Mouse (Mus musculus): ENCODE results near the gene Sumo3. TPM values are rescaled to one million over a fixed set of nuclear protein-coding genes. Genes with fewer than 3 reads are reported as not detected.

Gene Sumo3
- polyA plus RNA-seq, 1 experiment from 2014 or later = 111 TPM

DNA sequence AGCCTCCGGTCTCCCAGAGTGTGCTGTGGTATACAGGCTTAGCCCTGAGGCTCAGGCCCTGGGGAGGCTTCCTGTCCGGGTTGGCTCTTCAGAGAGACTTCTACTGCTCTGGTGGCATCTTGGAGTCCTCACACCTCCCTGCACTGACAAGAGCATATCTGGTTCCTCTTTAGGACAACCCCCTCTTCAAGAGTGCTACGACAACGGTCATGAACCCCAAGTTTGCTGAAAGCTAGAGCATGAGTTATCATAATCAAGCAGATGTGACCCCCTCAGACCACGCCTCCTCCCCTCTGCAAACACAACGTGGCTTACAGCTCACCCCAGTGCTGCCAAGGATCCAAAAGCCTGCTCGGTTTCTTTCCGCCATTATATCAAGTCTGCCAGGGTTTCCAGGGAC is 40.9 kb upstream of the Sumo3 start:
- Histone ChIP-seq H3K27ac (ENCODE audit: low read depth) (no peak overlapping the region), H3K9ac (replicated peaks) (no peak overlapping the region), H3K4me2 (ENCODE audit: low read depth, low read length) (no peak overlapping the region), H3K27me3 (ENCODE audit: insufficient read depth, low read length) (no peaks in the 10 kb centered on the region), H3K4me1 (ENCODE audit: insufficient read depth) (no peaks in the 10 kb centered on the region; the same call in 1 of the 2 replicates), H3K4me3 (ENCODE audit: low read depth, low read length) (no peak overlapping the region), H3K9me3 (ENCODE audit: low read length) (no peaks in the 10 kb centered on the region), H3K36me3 (replicated peaks; ENCODE audit: insufficient read depth, low read length) (no peaks in the 10 kb centered on the region; the same call in 1 of the 2 replicates)
- TF ChIP-seq CTCF (IDR thresholded peaks at IDR 0.05; ENCODE audit: low read depth) = no peak
- TF ChIP-seq EP300 (IDR thresholded peaks at IDR 0.05; ENCODE audit: low read depth) = no peak
- 61% methylated on average over 8 of the region's 8 CpGs for WGBS (ENCODE audit: insufficient replicate concordance)
- ATAC-seq = no peak
- DNase-seq = no peak

DNA sequence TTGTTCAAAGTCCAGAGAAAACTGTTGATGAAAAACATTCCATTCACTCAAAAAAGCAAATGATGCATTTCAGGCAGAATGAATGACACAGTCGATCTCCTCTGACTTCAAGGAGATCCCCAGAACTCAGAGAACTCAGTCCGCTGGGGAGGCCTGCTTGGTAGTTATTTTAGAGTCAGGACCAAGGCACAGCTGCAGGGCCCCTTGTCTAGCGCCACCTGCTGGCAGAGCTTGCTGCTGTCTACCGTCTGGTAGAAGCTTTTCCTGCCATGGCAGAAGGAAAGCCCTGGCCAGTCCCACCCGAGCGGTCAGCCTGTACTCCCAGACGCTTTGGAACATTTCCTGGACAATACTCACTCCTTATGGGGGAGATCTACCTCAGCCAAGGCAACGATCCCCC is 39.2 kb upstream of the Sumo3 start:
- no peaks in the 10 kb centered on the region for H3K9me3 ChIP-seq (ENCODE audit: low read length)
- 23% methylated on average over 8 of the region's 8 CpGs for WGBS (ENCODE audit: insufficient replicate concordance)
- no peak overlapping the region for H3K4me3 ChIP-seq (ENCODE audit: low read depth, low read length)
- ATAC-seq (0 out of 2 replicates have a peak, but pooled peaks have one; percentile 31), DNase-seq (peak; percentile 89)
- H3K4me1 ChIP-seq (ENCODE audit: insufficient read depth) = peaks cover 6% of the 10 kb centered on the region; the same call in 1 of the 2 replicates
- no peak for TF ChIP-seq EP300 (IDR thresholded peaks at IDR 0.05; ENCODE audit: low read depth)
- TF ChIP-seq CTCF (IDR thresholded peaks at IDR 0.05; ENCODE audit: low read depth) = peak; percentile 95
- H3K4me2 ChIP-seq (ENCODE audit: low read depth, low read length) = no peak overlapping the region
- no peak overlapping the region for H3K27ac ChIP-seq (ENCODE audit: low read depth)
- H3K9ac ChIP-seq (replicated peaks) = no peak overlapping the region
- no peaks in the 10 kb centered on the region for H3K36me3 ChIP-seq (replicated peaks; ENCODE audit: insufficient read depth, low read length)
- no peaks in the 10 kb centered on the region for H3K27me3 ChIP-seq (ENCODE audit: insufficient read depth, low read length)

GRCm38 (mm10) chr10:77569481-77569880 is 36.4 kb upstream of the Sumo3 start:
- H3K9ac ChIP-seq (replicated peaks) = no peak overlapping the region
- ATAC-seq (no peak), DNase-seq (no peak)
- H3K27ac ChIP-seq (ENCODE audit: low read depth) = peak overlapping the region; percentile 70; the same call in 1 of the 2 replicates
- WGBS (ENCODE audit: insufficient replicate concordance) = 56% methylated on average over 7 of the region's 7 CpGs
- peaks cover 14% of the 10 kb centered on the region for H3K4me1 ChIP-seq (ENCODE audit: insufficient read depth)
- H3K9me3 ChIP-seq (ENCODE audit: low read length) = no peaks in the 10 kb centered on the region
- H3K27me3 ChIP-seq (ENCODE audit: insufficient read depth, low read length) = no peaks in the 10 kb centered on the region
- no peak overlapping the region for H3K4me2 ChIP-seq (ENCODE audit: low read depth, low read length)
- no peaks in the 10 kb centered on the region for H3K36me3 ChIP-seq (replicated peaks; ENCODE audit: insufficient read depth, low read length)
- H3K4me3 ChIP-seq (ENCODE audit: low read depth, low read length) = no peak overlapping the region
- no peak for TF ChIP-seq CTCF (IDR thresholded peaks at IDR 0.05; ENCODE audit: low read depth)
- no peak for TF ChIP-seq EP300 (IDR thresholded peaks at IDR 0.05; ENCODE audit: low read depth)

GRCm38 (mm10) chr10:77569973-77570658 is 35.8 kb upstream of the Sumo3 start:
- 41% methylated on average over 6 of the region's 6 CpGs for WGBS (ENCODE audit: insufficient replicate concordance)
- H3K4me3 ChIP-seq (ENCODE audit: low read depth, low read length) = no peak overlapping the region
- H3K27me3 ChIP-seq (ENCODE audit: insufficient read depth, low read length) = no peaks in the 10 kb centered on the region
- TF ChIP-seq CTCF (IDR thresholded peaks at IDR 0.05; ENCODE audit: low read depth) = no peak
- peak; percentile 82; the same call in 1 of the 2 replicates for TF ChIP-seq EP300 (IDR thresholded peaks at IDR 0.05; ENCODE audit: low read depth)
- no peak overlapping the region for H3K4me2 ChIP-seq (ENCODE audit: low read depth, low read length)
- H3K4me1 ChIP-seq (ENCODE audit: insufficient read depth) = peaks cover 14% of the 10 kb centered on the region
- H3K9ac ChIP-seq (replicated peaks) = no peak overlapping the region
- peak; percentile 62 for DNase-seq
- H3K27ac ChIP-seq (ENCODE audit: low read depth) = peak overlapping the region; percentile 70; the same call in 1 of the 2 replicates
- no peaks in the 10 kb centered on the region for H3K36me3 ChIP-seq (replicated peaks; ENCODE audit: insufficient read depth, low read length)
- no peaks in the 10 kb centered on the region for H3K9me3 ChIP-seq (ENCODE audit: low read length)
- ATAC-seq = peak; percentile 89

DNA sequence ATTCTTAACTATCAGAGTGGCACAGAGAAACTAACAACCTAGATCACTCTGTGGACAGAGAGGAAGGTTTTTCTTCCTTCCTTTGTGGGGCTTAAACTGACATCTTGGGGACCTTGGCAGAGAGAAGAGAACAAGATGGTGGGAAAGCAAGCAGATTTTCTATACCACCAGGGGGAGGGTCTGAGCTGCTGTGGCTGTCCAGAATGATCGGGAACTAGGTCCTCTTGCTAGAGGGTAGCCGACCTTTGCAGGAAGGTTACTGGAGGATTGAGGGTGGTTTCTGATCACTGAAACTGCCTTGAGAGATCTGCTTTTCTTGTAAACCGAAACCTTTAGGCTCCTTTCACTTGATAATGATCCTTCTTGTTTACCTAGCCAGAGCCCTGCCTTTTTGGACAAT is 33.7 kb upstream of the Sumo3 start:
- 16% methylated on average over 3 of the region's 3 CpGs for WGBS (ENCODE audit: insufficient replicate concordance)
- no peak overlapping the region for H3K4me3 ChIP-seq (ENCODE audit: low read depth, low read length)
- peak overlapping the region; percentile 30; the same call in 1 of the 2 replicates for H3K27ac ChIP-seq (ENCODE audit: low read depth)
- TF ChIP-seq CTCF (IDR thresholded peaks at IDR 0.05; ENCODE audit: low read depth) = peak; percentile 69
- TF ChIP-seq EP300 (IDR thresholded peaks at IDR 0.05; ENCODE audit: low read depth) = no peak
- no peak; the same call in 1 of the 2 replicates for ATAC-seq
- no peak overlapping the region for H3K4me2 ChIP-seq (ENCODE audit: low read depth, low read length)
- no peak overlapping the region for H3K9ac ChIP-seq (replicated peaks)
- no peaks in the 10 kb centered on the region for H3K36me3 ChIP-seq (replicated peaks; ENCODE audit: insufficient read depth, low read length)
- H3K9me3 ChIP-seq (ENCODE audit: low read length) = no peaks in the 10 kb centered on the region
- no peaks in the 10 kb centered on the region for H3K27me3 ChIP-seq (ENCODE audit: insufficient read depth, low read length)
- DNase-seq = no peak
- H3K4me1 ChIP-seq (ENCODE audit: insufficient read depth) = peaks cover 14% of the 10 kb centered on the region

GRCm38 (mm10) chr10:77573162-77573561 is 32.7 kb upstream of the Sumo3 start:
- Histone ChIP-seq H3K27me3 (ENCODE audit: insufficient read depth, low read length) (no peaks in the 10 kb centered on the region), H3K9ac (replicated peaks) (no peak overlapping the region), H3K27ac (ENCODE audit: low read depth) (no peak overlapping the region), H3K36me3 (replicated peaks; ENCODE audit: insufficient read depth, low read length) (no peaks in the 10 kb centered on the region), H3K4me2 (ENCODE audit: low read depth, low read length) (no peak overlapping the region), H3K4me3 (ENCODE audit: low read depth, low read length) (no peak overlapping the region), H3K4me1 (ENCODE audit: insufficient read depth) (peaks cover 14% of the 10 kb centered on the region), H3K9me3 (ENCODE audit: low read length) (no peaks in the 10 kb centered on the region)
- ATAC-seq (0 out of 2 replicates have a peak, but pooled peaks have one; percentile 26), DNase-seq (no peak)
- WGBS (ENCODE audit: insufficient replicate concordance) = 38% methylated on average over 1 of the region's 1 CpGs
- no peak for TF ChIP-seq EP300 (IDR thresholded peaks at IDR 0.05; ENCODE audit: low read depth)
- TF ChIP-seq CTCF (IDR thresholded peaks at IDR 0.05; ENCODE audit: low read depth) = no peak
